Mouse (Mus musculus) forebrain, postnatal 0 days (tissue): Measurements from ENCODE around the gene Kctd17. TPM values are rescaled to one million over a fixed set of nuclear protein-coding genes. Genes with fewer than 3 reads are reported as not detected.

Experiments
- ATAC-seq: fragments of 200-750 bp; cut with Nextera tagmentation; 2 replicates; pipeline ENCODE4 v1.8.0; 2017; ENCODE audit warnings: mild to moderate bottlenecking, moderate library complexity
- DNase-seq: peaks from one replicate; pipeline ENCODE4 v3.0.0-alpha.2; 2015
- H3K27ac ChIP-seq: fragments of 300-500 bp; sonication (generic); 2 replicates; pipeline ENCODE4 v1.5.1; 2014; ENCODE audit warnings: low read depth, mild to moderate bottlenecking, antibody characterized with exemption, low read length, moderate library complexity, mixed read lengths
- H3K27me3 ChIP-seq: fragments of 300-500 bp; sonication (generic); 2 replicates; pipeline ENCODE4 v1.6.1; 2014; ENCODE audit warnings: mild to moderate bottlenecking, low read length, mixed read lengths; ENCODE audit not compliant: insufficient read depth
- H3K36me3 ChIP-seq: fragments of 300-500 bp; sonication (generic); 2 replicates; pipeline ENCODE4 v1.6.1; 2014; ENCODE audit warnings: mild to moderate bottlenecking, moderate library complexity; ENCODE audit not compliant: insufficient read depth
- H3K4me1 ChIP-seq: fragments of 300-500 bp; sonication (generic); 2 replicates; pipeline ENCODE4 v1.6.1; 2014; ENCODE audit warnings: antibody characterized with exemption; ENCODE audit not compliant: insufficient read depth
- H3K4me2 ChIP-seq: fragments of 300-500 bp; sonication (generic); 2 replicates; pipeline ENCODE4 v1.6.1; 2014; ENCODE audit warnings: low read depth, mild to moderate bottlenecking, moderate library complexity
- H3K4me3 ChIP-seq: fragments of 300-500 bp; sonication (generic); 2 replicates; pipeline ENCODE4 v1.5.1; 2014; ENCODE audit warnings: low read depth, low read length, mixed read lengths
- H3K9ac ChIP-seq: fragments of 300-500 bp; sonication (generic); 2 replicates; pipeline ENCODE4 v1.6.1; 2014; ENCODE audit warnings: mild to moderate bottlenecking
- H3K9me3 ChIP-seq: fragments of 300-500 bp; sonication (generic); 2 replicates; pipeline ENCODE4 v1.6.1; 2016; ENCODE audit warnings: low read length
- CTCF ChIP-seq: sonication (generic); IDR thresholded peaks from 2 replicates; pipeline ENCODE4 v1.5.1; 2016; ENCODE audit warnings: antibody characterized with exemption, control low read depth, low read depth
- whole genome bisulfite sequencing: fragments of 180-500 bp; shearing (Covaris S2); extraction: QIAGEN DNeasy Blood & Tissue Kit; methylation state at CpG from one replicate; pipeline ENCODE4 v1.1.7; 2014; 5-methylcytosine and 5-hydroxymethylcytosine counted together
- polyA plus RNA-seq: library from polyadenylated mRNA; unstranded; fragments of >200 nt; fragmentation: Nextera tagmentation; extraction: Ambion mirVana; gene quantifications from 2 replicates; pipeline ENCODE4 v1.2.1, GENCODE M21; 2015
- total RNA-seq: library from RNA; depleted of rRNA; stranded (reverse); fragments of >200 nt; gene quantifications from 2 replicates; pipeline ENCODE4 v1.2.3, GENCODE M21; 2014

Kctd17 gene
- total and polyA plus RNA-seq, 2 experiments from 2014 or later: 148 to 152 TPM

- Histone ChIP-seq H3K9me3 (no peaks in the 10 kb centered on the region), H3K9ac (no peak overlapping the region), H3K36me3 (no peaks in the 10 kb centered on the region), H3K27ac (no peak overlapping the region), H3K4me1 (no peaks in the 10 kb centered on the region), H3K4me2 (no peak overlapping the region), H3K27me3 (no peaks in the 10 kb centered on the region), H3K4me3 (no peak overlapping the region)
- WGBS: 66% methylated on average over 4 of the region's 4 CpGs
- TF ChIP-seq CTCF: no peak
- ATAC-seq (no peak), DNase-seq (no peak)
These were observed 42.3 kb downstream of the Kctd17 start for GRCm38 (mm10) chr15:78470495-78471276.

DNA sequence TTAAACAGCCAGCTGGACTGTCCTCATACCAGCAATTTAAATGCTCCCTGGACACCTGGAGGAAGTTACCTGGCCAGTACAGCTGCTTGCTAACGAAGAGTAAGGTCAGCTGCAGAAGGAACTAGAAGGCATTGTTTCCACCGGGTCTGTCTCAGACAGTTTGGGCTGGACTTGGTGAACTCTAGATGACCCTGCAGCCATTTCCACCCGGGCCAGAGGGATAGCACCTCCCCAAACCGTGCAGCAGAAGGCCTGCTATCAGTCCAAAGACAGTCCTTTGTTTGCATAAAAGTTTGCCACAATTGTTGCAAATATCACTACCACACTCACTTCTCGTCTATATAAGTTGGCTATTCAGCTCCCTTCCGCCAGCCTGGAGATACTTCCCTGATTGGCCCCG lies 43.5 kb downstream of the Kctd17 start:
- H3K27me3 ChIP-seq: no peaks in the 10 kb centered on the region
- H3K9me3 ChIP-seq: no peaks in the 10 kb centered on the region
- WGBS: 56% methylated on average over 7 of the region's 7 CpGs
- no peak overlapping the region for H3K4me3 ChIP-seq
- H3K27ac ChIP-seq: no peak overlapping the region
- H3K36me3 ChIP-seq: no peaks in the 10 kb centered on the region
- ATAC-seq (no peak), DNase-seq (no peak)
- no peak overlapping the region for H3K4me2 ChIP-seq
- H3K9ac ChIP-seq: no peak overlapping the region
- no peaks in the 10 kb centered on the region for H3K4me1 ChIP-seq
- no peak for TF ChIP-seq CTCF

- WGBS: 71% methylated on average over 6 of the region's 6 CpGs
- Histone ChIP-seq H3K36me3 (no peaks in the 10 kb centered on the region), H3K9ac (no peak overlapping the region), H3K9me3 (no peaks in the 10 kb centered on the region), H3K27ac (no peak overlapping the region), H3K4me1 (no peaks in the 10 kb centered on the region), H3K27me3 (no peaks in the 10 kb centered on the region), H3K4me3 (no peak overlapping the region), H3K4me2 (no peak overlapping the region)
- TF ChIP-seq CTCF: no peak
- DNase-seq (no peak), ATAC-seq (no peak)
These were observed 45.1 kb downstream of the Kctd17 start for GRCm38 (mm10) chr15:78473442-78473841.

DNA sequence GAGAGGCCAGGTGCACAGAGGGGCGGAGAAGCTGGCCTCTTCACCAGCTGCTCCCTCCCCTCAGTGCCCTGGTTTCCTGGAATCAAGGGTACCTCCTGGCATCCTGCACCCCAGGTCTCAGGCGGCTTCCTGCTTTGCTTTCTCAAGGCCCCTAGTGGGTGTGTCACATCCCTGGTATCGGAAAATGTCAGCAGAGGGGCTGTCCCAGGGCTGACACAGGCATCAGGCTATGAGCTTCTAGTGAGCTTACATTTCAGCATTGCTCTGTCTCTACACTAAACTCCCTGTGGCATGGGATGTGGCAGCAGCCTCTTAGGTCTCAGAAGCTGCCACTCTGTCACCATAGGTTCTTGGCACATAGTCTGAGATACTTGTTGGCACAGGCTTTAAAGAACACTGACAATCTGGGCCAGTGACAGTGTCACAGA lies 47.3 kb downstream of the Kctd17 start:
- ATAC-seq: peak; percentile 16; the same call in 1 of the 2 replicates
- WGBS: 77% methylated on average over 3 of the region's 3 CpGs

DNA sequence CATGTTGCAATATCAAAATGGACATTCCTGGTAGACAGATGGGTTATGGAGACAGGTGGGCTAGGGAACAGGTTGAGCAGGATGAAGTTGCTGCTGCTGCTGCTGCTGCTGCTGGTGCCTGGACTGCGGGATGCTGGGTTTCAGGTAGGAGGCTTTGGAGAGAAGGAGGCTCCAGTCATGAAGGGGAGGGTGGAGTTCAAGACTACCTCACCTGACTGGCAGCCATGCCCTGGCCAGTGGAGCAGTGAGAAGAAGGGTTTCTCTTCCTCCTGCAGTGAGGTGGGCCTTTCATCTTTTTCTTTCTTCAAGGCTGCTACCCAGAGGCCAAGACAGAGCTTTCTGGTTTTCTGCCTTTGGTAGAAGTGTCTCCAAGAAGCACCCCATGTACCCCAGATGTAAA lies 48.5 kb downstream of the Kctd17 start:
- Histone ChIP-seq H3K36me3 (no peaks in the 10 kb centered on the region), H3K4me2 (no peak overlapping the region), H3K4me1 (no peaks in the 10 kb centered on the region), H3K9me3 (no peaks in the 10 kb centered on the region), H3K27ac (no peak overlapping the region), H3K4me3 (no peak overlapping the region), H3K27me3 (no peaks in the 10 kb centered on the region), H3K9ac (no peak overlapping the region)
- ATAC-seq (no peak), DNase-seq (no peak)
- 92% methylated on average over 1 of the region's 1 CpGs for WGBS
- no peak for TF ChIP-seq CTCF

More for the DNA sequence above, 47.3 kb downstream of the Kctd17 start:
- no peaks in the 10 kb centered on the region for H3K4me1 ChIP-seq
- no peaks in the 10 kb centered on the region for H3K9me3 ChIP-seq
- no peak for TF ChIP-seq CTCF
- H3K36me3 ChIP-seq: no peaks in the 10 kb centered on the region
- no peak overlapping the region for H3K9ac ChIP-seq
- no peak overlapping the region for H3K4me2 ChIP-seq
- no peak for DNase-seq
- H3K27ac ChIP-seq: no peak overlapping the region
- no peak overlapping the region for H3K4me3 ChIP-seq
- H3K27me3 ChIP-seq: no peaks in the 10 kb centered on the region

GRCm38 (mm10) chr15:78478073-78478472 lies 49.7 kb downstream of the Kctd17 start:
- Histone ChIP-seq H3K9me3 (no peaks in the 10 kb centered on the region), H3K4me2 (no peak overlapping the region), H3K27me3 (no peaks in the 10 kb centered on the region), H3K4me3 (no peak overlapping the region), H3K36me3 (no peaks in the 10 kb centered on the region), H3K4me1 (no peaks in the 10 kb centered on the region), H3K9ac (no peak overlapping the region), H3K27ac (no peak overlapping the region)
- no peak for TF ChIP-seq CTCF
- ATAC-seq (no peak), DNase-seq (no peak)
- 87% methylated on average over 4 of the region's 4 CpGs for WGBS

DNA sequence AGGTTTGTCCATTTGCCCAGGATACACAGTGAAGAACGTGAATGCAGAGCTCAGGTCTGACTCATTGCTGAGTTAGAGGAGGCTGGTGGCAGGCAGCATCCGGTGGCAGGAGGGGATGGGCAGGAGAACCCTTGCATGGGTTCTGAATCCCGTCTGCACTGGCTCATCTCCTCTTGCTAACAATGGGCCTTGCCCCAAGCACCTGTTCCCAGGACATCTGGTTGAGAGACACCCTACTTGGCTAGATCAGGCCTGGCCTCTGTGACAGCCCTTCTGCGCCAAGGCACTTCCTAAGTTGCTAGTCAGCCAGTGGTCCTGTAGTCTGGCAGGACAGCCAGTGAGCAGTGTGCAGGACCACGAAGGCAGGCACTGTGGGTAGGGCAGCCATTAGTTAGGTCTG lies 51.1 kb downstream of the Kctd17 start:
- no peak overlapping the region for H3K9ac ChIP-seq
- 73% methylated on average over 5 of the region's 5 CpGs for WGBS
- DNase-seq (no peak), ATAC-seq (no peak)
- H3K36me3 ChIP-seq: no peaks in the 10 kb centered on the region
- H3K9me3 ChIP-seq: no peaks in the 10 kb centered on the region
- no peak overlapping the region for H3K4me3 ChIP-seq
- H3K4me2 ChIP-seq: no peak overlapping the region
- H3K4me1 ChIP-seq: no peaks in the 10 kb centered on the region
- no peak for TF ChIP-seq CTCF
- no peaks in the 10 kb centered on the region for H3K27me3 ChIP-seq
- no peak overlapping the region for H3K27ac ChIP-seq
